Mouse (Mus musculus) left cerebral cortex, postnatal 36 days (tissue): ENCODE data around the gene Cdh20. TPM values are rescaled to one million over a fixed set of nuclear protein-coding genes. Genes with fewer than 3 reads are reported as not detected.

Source experiments
- DNase-seq, 2 experiments: peaks; one replicate each; pipeline ENCODE4 v3.0.0; 2021 to 2022; ENCODE audit warnings: low spot score in 2 of 2, mixed read lengths in 1 of 2
- intact Hi-C: fragments of 180-260 bp; cut with DNase I; formaldehyde crosslinking; loops from one replicate; pipeline ENCODE4 v1.15.1; 2025
- total RNA-seq, 2 experiments: library from RNA; stranded (reverse); gene quantifications; 2 replicates each; pipeline ENCODE4 v1.2.3; 2021

Cdh20 gene
- total RNA-seq = 10 to 100 TPM; 17.8 to 22.5 TPM

- peak; percentile 38 to 52 for DNase-seq
- intact Hi-C loops = loop anchor here (5.0 to 10.0 kb wide), 2 partner anchors 136 to 174 kb away; no protein-coding TSS in a partner anchor
Observed at GRCm38 (mm10) chr1:104768371-104769249, at the start of gene Cdh20. Gene Cdh20, plus strand, starts transcription at chr1:104768529.

- DNase-seq = no peak
- intact Hi-C loops = no loop called here
Observed at GRCm38 (mm10) chr1:104746816-104747215, 21.5 kb upstream of the Cdh20 start.

GRCm38 (mm10) chr1:104747438-104747837 lies 20.9 kb upstream of the Cdh20 start:
- intact Hi-C loops = no loop called here
- no peak for DNase-seq

GRCm38 (mm10) chr1:104754483-104754882 lies 13.8 kb upstream of the Cdh20 start:
- peak; percentile 38 to 55 for DNase-seq
- intact Hi-C loops = no loop called here

- no peak for DNase-seq
- intact Hi-C loops = no loop called here
Observed at GRCm38 (mm10) chr1:104755896-104756295, 12.4 kb upstream of the Cdh20 start.

GRCm38 (mm10) chr1:104769250-104769607 lies 900 bp downstream of the Cdh20 start:
- peak in 1 of 2 experiments; percentile 54 for DNase-seq
- intact Hi-C loops = loop anchor here (5.0 to 10.0 kb wide), 2 partner anchors 136 to 173 kb away; no protein-coding TSS in a partner anchor

DNA sequence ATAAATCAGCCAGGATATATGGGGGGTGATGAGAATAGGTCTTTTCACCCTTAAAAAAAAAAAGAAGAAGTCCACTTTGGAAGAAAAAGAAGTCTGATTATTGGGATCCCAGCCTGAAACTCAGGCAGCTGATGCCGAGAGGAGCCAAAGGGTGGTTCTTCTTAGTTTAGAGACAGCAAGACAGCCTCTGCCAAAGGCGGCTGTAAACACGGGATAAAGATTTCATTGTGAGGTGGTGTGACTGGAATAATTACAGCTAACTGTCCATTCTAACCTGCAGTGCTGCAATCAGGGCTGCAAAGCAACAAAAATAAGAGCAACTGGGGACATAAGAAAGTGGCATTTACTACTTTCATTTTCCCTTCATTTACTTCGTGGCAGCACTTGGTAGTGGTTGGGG lies 3.6 kb downstream of the Cdh20 start:
- intact Hi-C loops = loop anchor here (5.0 kb wide), 2 partner anchors 55 to 545 kb away; no protein-coding TSS in a partner anchor
- DNase-seq = peak; percentile 17 to 18

DNA sequence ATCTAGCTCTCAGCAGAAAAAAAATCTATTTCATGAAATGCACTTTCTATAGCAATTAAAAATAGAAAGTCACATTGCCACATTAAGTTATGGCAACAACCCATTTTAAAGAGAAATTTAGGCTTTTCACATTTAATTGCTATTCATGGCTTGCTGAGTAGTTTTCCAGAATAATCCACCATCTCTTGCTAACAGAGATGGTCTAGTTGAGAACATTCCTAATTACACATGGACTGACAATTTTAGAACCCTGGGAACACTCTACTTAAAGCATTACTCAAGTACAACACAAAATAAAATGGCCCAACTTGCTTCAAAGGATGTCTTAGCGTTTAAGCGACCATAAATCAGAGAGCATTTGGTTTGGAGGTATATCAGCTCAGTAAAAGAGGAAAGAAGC lies 4.9 kb downstream of the Cdh20 start:
- intact Hi-C loops = loop anchor here (5.0 kb wide), 2 partner anchors 54 to 546 kb away; no protein-coding TSS in a partner anchor
- no peak for DNase-seq

GRCm38 (mm10) chr1:104793488-104793887 lies 25.2 kb downstream of the Cdh20 start:
- intact Hi-C loops = no loop called here
- no peak for DNase-seq

DNA sequence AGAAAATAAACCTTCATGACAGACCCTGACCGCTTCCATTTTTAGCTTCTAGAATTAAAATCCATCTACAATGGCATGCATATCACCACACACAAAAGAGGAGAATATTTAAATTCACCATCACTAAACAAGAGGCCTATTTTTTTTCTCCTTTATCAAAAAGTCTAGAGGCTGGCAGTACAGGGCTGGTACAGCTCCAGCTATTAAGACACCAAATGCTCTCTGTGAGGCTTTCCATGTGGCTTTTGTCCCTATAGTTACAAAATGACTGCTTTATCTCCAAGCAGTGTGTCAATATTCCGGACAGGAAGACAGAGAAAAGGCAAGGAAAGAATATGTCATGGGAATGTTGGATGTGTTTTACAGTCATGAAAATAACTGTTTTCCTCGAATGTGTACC lies 27.8 kb downstream of the Cdh20 start:
- intact Hi-C loops = no loop called here
- no peak for DNase-seq

DNA sequence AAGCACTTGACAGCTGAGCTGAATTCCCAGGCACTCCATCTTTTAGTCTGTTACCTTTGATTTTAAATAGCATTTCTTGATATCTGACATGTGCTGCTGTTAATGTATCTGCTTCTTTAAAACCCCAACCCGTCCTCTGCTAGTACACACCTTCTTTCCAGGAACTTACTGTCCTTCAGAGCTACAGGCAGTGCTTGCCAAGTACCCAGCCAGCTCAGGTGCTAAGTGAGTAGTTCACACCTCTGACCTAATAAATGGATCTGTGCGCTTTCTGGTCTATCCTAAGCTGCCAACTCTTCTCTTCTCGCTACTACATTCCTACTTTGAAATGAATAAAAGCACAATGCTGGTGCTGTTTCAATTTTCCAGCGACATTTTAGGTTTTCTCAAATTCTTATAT lies 28.8 kb downstream of the Cdh20 start:
- DNase-seq = no peak
- intact Hi-C loops = no loop called here

- DNase-seq = peak in 1 of 2 experiments; percentile 27
- intact Hi-C loops = no loop called here
Observed at GRCm38 (mm10) chr1:104804746-104805145, 36.4 kb downstream of the Cdh20 start.

- intact Hi-C loops = no loop called here
Observed at GRCm38 (mm10) chr1:104807214-104807613, 38.9 kb downstream of the Cdh20 start.

DNA sequence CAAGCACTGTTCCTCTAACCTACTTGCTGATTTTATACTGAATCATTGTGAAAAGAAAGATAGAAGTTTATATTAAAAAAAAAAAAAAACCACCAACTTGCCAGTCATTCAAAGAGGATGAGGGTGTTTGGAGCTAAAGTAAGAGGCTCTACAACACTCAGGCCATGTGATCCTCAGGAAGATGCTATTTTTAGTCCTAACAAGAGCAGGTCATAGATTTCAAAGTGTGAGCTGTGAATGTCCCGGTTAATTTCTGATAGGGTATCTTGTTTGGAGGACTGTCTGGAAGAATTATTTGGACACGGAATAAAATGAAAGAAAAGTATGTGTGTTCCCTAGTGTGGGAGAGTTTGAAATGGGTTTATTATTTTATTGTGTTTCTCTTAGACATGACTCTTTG lies 49.2 kb downstream of the Cdh20 start:
- intact Hi-C loops = no loop called here
- no peak for DNase-seq

More at GRCm38 (mm10) chr1:104807214-104807613, 38.9 kb downstream of the Cdh20 start:
- no peak for DNase-seq

- no peak for DNase-seq
- intact Hi-C loops = loop anchor here (5.0 kb wide), 1 partner anchor 56 kb away; no protein-coding TSS in a partner anchor
Observed at GRCm38 (mm10) chr1:104828106-104828505, 59.8 kb downstream of the Cdh20 start.

GRCm38 (mm10) chr1:104838206-104838915 lies 70.0 kb downstream of the Cdh20 start:
- no peak for DNase-seq
- intact Hi-C loops = no loop called here

GRCm38 (mm10) chr1:104839051-104839450 lies 70.7 kb downstream of the Cdh20 start:
- no peak for DNase-seq
- intact Hi-C loops = no loop called here

DNA sequence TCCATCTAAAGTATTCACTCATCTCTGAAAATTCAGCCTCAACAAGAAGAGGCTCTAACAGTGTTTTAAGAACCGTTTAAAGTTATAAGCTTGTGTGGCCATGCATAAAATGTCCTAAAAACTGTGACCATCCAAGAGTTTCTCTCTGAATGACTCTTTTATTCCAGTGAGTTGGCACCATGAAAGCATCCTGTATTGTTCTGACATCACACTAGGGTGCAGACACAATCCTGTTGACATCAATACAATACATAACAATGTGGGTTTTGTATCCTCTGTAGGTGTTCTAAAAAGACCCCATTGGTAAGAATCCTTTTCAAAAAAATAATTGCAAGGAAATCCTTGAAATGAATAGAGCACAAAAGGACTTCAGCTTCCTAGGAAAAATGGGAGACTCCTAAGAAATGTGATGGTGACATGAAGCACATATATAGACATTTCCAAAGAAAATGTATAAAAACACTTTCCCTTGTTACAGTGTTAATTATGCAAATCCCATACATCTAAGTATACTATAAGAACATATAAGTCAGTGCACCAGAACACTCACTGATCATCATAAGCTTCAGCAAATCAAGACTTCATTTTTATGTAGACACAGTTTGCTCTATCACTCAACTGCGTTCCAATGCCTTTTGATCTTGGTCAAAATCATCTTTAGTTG lies 80.1 kb downstream of the Cdh20 start:
- intact Hi-C loops = no loop called here
- no peak for DNase-seq

GRCm38 (mm10) chr1:104848920-104849272 lies 80.6 kb downstream of the Cdh20 start:
- intact Hi-C loops = no loop called here
- DNase-seq = no peak

DNA sequence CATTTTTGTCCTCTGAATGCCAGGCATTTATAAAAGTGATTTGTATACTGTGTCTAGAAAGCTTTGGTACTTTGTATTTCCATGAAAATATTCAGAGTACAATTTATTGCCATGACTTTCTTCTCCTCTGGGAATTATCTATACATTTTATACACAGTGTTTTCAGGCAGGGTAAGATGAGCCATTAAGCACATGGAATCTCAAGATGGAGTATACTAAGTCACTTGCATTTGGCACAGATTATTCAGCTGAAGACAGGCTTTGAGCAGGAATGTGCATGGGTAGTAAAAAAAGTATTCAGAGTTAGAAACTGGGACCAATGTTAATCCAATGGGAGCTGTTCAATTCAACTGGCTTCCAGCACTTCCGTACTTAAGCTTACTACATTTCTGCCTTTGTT lies 109.1 kb downstream of the Cdh20 start:
- intact Hi-C loops = no loop called here
- no peak for DNase-seq
